Mouse (Mus musculus) MEL (cell line): Measurements from ENCODE around the gene Frmd4a. TPM values are rescaled to one million over a fixed set of nuclear protein-coding genes. Genes with fewer than 3 reads are reported as not detected.

Experiments used
- DNase-seq: peaks from one replicate; pipeline ENCODE4 v3.0.0; 2011; ENCODE audit warnings: low read depth, low spot score
- H3K27ac ChIP-seq: 2 replicates; pipeline ENCODE4 v1.5.1; 2012; ENCODE audit warnings: low read depth, mild to moderate bottlenecking, control low read depth, low read length, moderate library complexity; ENCODE audit not compliant: control insufficient read depth
- H3K27me3 ChIP-seq, 2 experiments: fragments of 150-350 bp in 1 of 2; sonication (generic) in 1 of 2; 2 replicates each; pipeline ENCODE4 v1.6.1; 2012; ENCODE audit warnings: low read length in 2 of 2, mild to moderate bottlenecking in 2 of 2, improper control_type of control experiment in 1 of 2, moderate library complexity in 1 of 2; ENCODE audit not compliant: insufficient read depth in 2 of 2, control insufficient read depth in 1 of 2
- H3K36me3 ChIP-seq, 2 experiments: 2 replicates each; pipeline ENCODE4 v1.6.1; 2012 to 2014; ENCODE audit warnings: low read length in 2 of 2, improper control_type of control experiment in 1 of 2, inconsistent platforms in 1 of 2, mild to moderate bottlenecking in 1 of 2; ENCODE audit not compliant: insufficient read depth in 2 of 2, control insufficient read depth in 1 of 2
- H3K4me1 ChIP-seq, 2 experiments: fragments of 150-350 bp in 1 of 2; sonication (generic) in 1 of 2; 2 replicates each; pipeline ENCODE4 v1.6.1; 2012; ENCODE audit warnings: low read length in 2 of 2, improper control_type of control experiment in 1 of 2, mild to moderate bottlenecking in 1 of 2; ENCODE audit not compliant: insufficient read depth in 2 of 2, control insufficient read depth in 1 of 2
- H3K4me3 ChIP-seq, 2 experiments: fragments of 150-350 bp in 1 of 2; sonication (generic) in 1 of 2; 2 replicates each; pipeline ENCODE4 v1.5.1; 2012; ENCODE audit warnings: low read depth in 2 of 2, low read length in 2 of 2, mild to moderate bottlenecking in 2 of 2, moderate library complexity in 2 of 2, control low read depth in 1 of 2, improper control_type of control experiment in 1 of 2; ENCODE audit not compliant: control insufficient read depth in 1 of 2, insufficient read depth in 1 of 2
- H3K79me2 ChIP-seq: 2 replicates; pipeline ENCODE4 v1.6.1; 2012; ENCODE audit warnings: mild to moderate bottlenecking, low read length, moderate library complexity; ENCODE audit not compliant: control insufficient read depth, poor library complexity, insufficient read depth
- H3K9ac ChIP-seq: 2 replicates; pipeline ENCODE4 v1.6.1; 2012; ENCODE audit warnings: low read depth, mild to moderate bottlenecking, control low read depth, low read length, moderate library complexity; ENCODE audit not compliant: control insufficient read depth, poor library complexity, severe bottlenecking
- H3K9me3 ChIP-seq: fragments of 150-350 bp; sonication (generic); replicated peaks from 2 replicates; pipeline ENCODE4 v1.6.1; 2012; ENCODE audit warnings: mild to moderate bottlenecking, low read length, improper control_type of control experiment, moderate library complexity; ENCODE audit not compliant: insufficient read depth
- CHD1 ChIP-seq: IDR thresholded peaks from 2 replicates; pipeline ENCODE4 v1.6.1; 2012; ENCODE audit warnings: low read depth, mild to moderate bottlenecking, inconsistent platforms, low read length, improper control_type of control experiment
- ELF1 ChIP-seq: IDR thresholded peaks from 2 replicates; pipeline ENCODE4 v1.6.1; 2014; ENCODE audit warnings: low read depth, mild to moderate bottlenecking, inconsistent platforms, low read length, improper control_type of control experiment, moderate library complexity
- EP300 ChIP-seq, 2 experiments: IDR thresholded peaks; 2 replicates each; pipeline ENCODE4 v1.6.1; 2011; ENCODE audit warnings: improper control_type of control experiment in 2 of 2, low read length in 2 of 2, low read depth in 1 of 2, mild to moderate bottlenecking in 1 of 2
- ETS1 ChIP-seq: IDR thresholded peaks from 2 replicates; pipeline ENCODE4 v1.6.1; 2012; ENCODE audit warnings: low read depth, mild to moderate bottlenecking, inconsistent platforms, low read length, improper control_type of control experiment, moderate library complexity
- GABPA ChIP-seq: IDR thresholded peaks from 2 replicates; pipeline ENCODE4 v1.6.1; 2012; ENCODE audit warnings: low read depth, mild to moderate bottlenecking, inconsistent platforms, low read length, improper control_type of control experiment, moderate library complexity
- GATA1 ChIP-seq: IDR thresholded peaks from 2 replicates; pipeline ENCODE4 v1.6.1; 2011; ENCODE audit warnings: low read depth, low read length, improper control_type of control experiment
- HCFC1 ChIP-seq: IDR thresholded peaks from 2 replicates; pipeline ENCODE4 v1.6.1; 2012; ENCODE audit warnings: low read depth, mild to moderate bottlenecking, inconsistent platforms, low read length, improper control_type of control experiment, moderate library complexity
- JUND ChIP-seq: IDR thresholded peaks from 2 replicates; pipeline ENCODE4 v1.6.1; 2011; ENCODE audit warnings: low read depth, mild to moderate bottlenecking, improper control_type of control experiment, low read length
- KAT2A ChIP-seq: conservative IDR thresholded peaks from 2 replicates; pipeline ENCODE4 v1.6.1; 2012; ENCODE audit warnings: low read depth, low read length, improper control_type of control experiment, inconsistent platforms
- MAX ChIP-seq: IDR thresholded peaks from 2 replicates; pipeline ENCODE4 v1.6.1; 2011; ENCODE audit warnings: low read length, improper control_type of control experiment
- MXI1 ChIP-seq: IDR thresholded peaks from 2 replicates; pipeline ENCODE4 v1.6.1; 2011; ENCODE audit warnings: mild to moderate bottlenecking, low read depth, low read length, improper control_type of control experiment
- MYB ChIP-seq: IDR thresholded peaks from 2 replicates; pipeline ENCODE4 v1.6.1; 2011; ENCODE audit warnings: mild to moderate bottlenecking, low read depth, low read length, improper control_type of control experiment
- MYC ChIP-seq: IDR thresholded peaks from 2 replicates; pipeline ENCODE4 v1.6.1; 2011; ENCODE audit warnings: low read depth, mild to moderate bottlenecking, low read length, improper control_type of control experiment, moderate library complexity
- POLR2A ChIP-seq, 2 experiments: IDR thresholded peaks; 2 replicates each; pipeline ENCODE4 v1.6.1; 2011 to 2012; ENCODE audit warnings: low read length in 2 of 2, mild to moderate bottlenecking in 2 of 2, control low read depth in 1 of 2, improper control_type of control experiment in 1 of 2, low read depth in 1 of 2, moderate library complexity in 1 of 2; ENCODE audit not compliant: control insufficient read depth in 1 of 2, insufficient read depth in 1 of 2, poor library complexity in 1 of 2
- RAD21 ChIP-seq: IDR thresholded peaks from 2 replicates; pipeline ENCODE4 v1.6.1; 2011; ENCODE audit warnings: mild to moderate bottlenecking, low read depth, low read length, improper control_type of control experiment
- RCOR1 ChIP-seq: IDR thresholded peaks from 2 replicates; pipeline ENCODE4 v1.6.1; 2012; ENCODE audit warnings: low read depth, mild to moderate bottlenecking, inconsistent platforms, low read length, improper control_type of control experiment
- SIN3A ChIP-seq: IDR thresholded peaks from 2 replicates; pipeline ENCODE4 v1.6.1; 2012; ENCODE audit warnings: low read length, improper control_type of control experiment, inconsistent platforms
- TCF12 ChIP-seq: IDR thresholded peaks from 2 replicates; pipeline ENCODE4 v1.6.1; 2014; ENCODE audit warnings: low read depth, mild to moderate bottlenecking, inconsistent platforms, low read length, improper control_type of control experiment, moderate library complexity
- USF1 ChIP-seq: IDR thresholded peaks from 2 replicates; pipeline ENCODE4 v1.6.1; 2014; ENCODE audit warnings: low read depth, mild to moderate bottlenecking, inconsistent platforms, low read length, improper control_type of control experiment, moderate library complexity
- USF2 ChIP-seq, 2 experiments: IDR thresholded peaks; 2 replicates each; pipeline ENCODE4 v1.6.1; 2011 to 2012; ENCODE audit warnings: improper control_type of control experiment in 2 of 2, low read length in 2 of 2, borderline replicate concordance in 1 of 2, inconsistent platforms in 1 of 2, low read depth in 1 of 2, mild to moderate bottlenecking in 1 of 2; ENCODE audit not compliant: insufficient read depth in 1 of 2
- ZC3H11A ChIP-seq: IDR thresholded peaks from 2 replicates; pipeline ENCODE4 v1.6.1; 2012; ENCODE audit warnings: low read depth, mild to moderate bottlenecking, inconsistent platforms, low read length, improper control_type of control experiment
- ZKSCAN1 ChIP-seq: IDR thresholded peaks from 2 replicates; pipeline ENCODE4 v1.6.1; 2012; ENCODE audit warnings: low read depth, mild to moderate bottlenecking, inconsistent platforms, low read length, improper control_type of control experiment, moderate library complexity
- ZMIZ1 ChIP-seq: IDR thresholded peaks from 2 replicates; pipeline ENCODE4 v1.6.1; 2012; ENCODE audit warnings: low read depth, mild to moderate bottlenecking, inconsistent platforms, low read length, improper control_type of control experiment, moderate library complexity
- polyA plus RNA-seq, 2 experiments: library from polyadenylated mRNA; stranded (reverse) in 1 of 2; unstranded in 1 of 2; fragments of >175 nt in 1 of 2; fragments of >200 nt in 1 of 2; gene quantifications; 2 replicates each; pipeline versions ENCODE4 v1.2.1 to v1.2.4; 2012; ENCODE audit warnings: low replicate concordance in 2 of 2, low read depth in 1 of 2; ENCODE audit not compliant: insufficient read length in 2 of 2, insufficient read depth in 1 of 2, missing spikeins in 1 of 2
- total RNA-seq: library from RNA; depleted of rRNA; stranded (reverse); fragments of 300-350 nt; gene quantifications from 2 replicates; pipeline ENCODE4 v1.2.3, GENCODE M21; 2012

The Frmd4a gene
- total and polyA plus RNA-seq, 3 experiments = 6.4 to 14.4 TPM; not detected in 1

DNA sequence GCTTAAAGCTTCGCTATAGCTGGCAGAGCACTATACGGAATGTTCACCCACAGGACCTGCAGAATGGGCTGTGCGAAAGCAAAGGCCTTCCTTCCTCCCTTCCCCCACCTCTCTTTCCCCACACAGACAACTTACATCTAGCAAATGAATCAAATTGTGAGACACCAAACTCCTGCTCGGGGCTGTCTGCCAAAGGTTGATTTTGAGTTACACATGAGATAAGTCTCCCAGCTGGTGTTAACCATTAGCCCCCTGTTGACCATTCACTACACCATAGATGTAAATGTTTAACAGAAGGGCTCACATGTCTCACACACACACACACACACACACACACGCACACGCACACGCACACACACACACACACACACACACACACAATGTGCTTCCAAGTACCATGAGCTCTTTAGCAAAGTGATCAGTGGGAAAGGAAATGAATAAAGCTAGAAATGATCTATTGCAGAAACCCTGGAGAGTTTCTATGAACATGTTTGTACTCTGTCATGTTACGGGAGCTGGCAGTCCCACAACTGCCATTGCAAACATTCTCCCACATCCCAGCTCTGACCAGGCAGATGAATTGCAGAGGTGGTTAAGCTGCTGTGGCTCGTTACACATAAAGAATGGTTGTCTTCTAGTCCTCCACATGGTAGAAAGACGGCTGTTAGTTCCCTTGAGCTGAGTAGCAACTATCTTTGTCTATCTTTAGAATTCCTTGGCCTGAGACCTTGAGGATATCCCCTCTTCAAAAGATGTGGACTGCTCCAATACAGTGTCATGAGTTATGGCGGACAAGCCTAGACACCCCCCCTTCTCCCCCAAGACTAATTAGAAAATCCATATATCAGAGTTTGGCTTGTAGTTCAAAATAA lies 492.9 kb downstream of the Frmd4a start:
- peaks cover 0 to 11% of the 10 kb centered on the region in 2 experiments; a peak in 2 of 4 replicates for H3K36me3 ChIP-seq
- peaks cover 11 to 13% of the 10 kb centered on the region in 2 experiments for H3K4me1 ChIP-seq
- no peaks in the 10 kb centered on the region for H3K9me3 ChIP-seq
- peaks cover 0 to 2% of the 10 kb centered on the region in 2 experiments; a peak in 1 of 4 replicates for H3K27me3 ChIP-seq
- TF ChIP-seq HCFC1 (no peak), ETS1 (peak; percentile 84), RCOR1 (0 out of 2 replicates have a peak, but pooled peaks have one; percentile 31), MAX (no peak), MYC (no peak), MXI1 (no peak), MYB (no peak), USF1 (no peak), TCF12 (peak; percentile 57), GATA1 (peak; percentile 56; the same call in 1 of the 2 replicates), USF2 (IDR thresholded peaks at IDR 0.05; ENCODE audit: borderline replicate concordance in 1 of 2, insufficient read depth in 1 of 2, low read depth in 1 of 2, low read length in 2 of 2) (no peak), EP300 (IDR thresholded peaks at IDR 0.05; ENCODE audit: low read depth in 1 of 2, low read length in 2 of 2) (peak; percentile 54 to 55; a peak in 3 of 4 replicates), JUND (no peak), KAT2A (no peak), ZC3H11A (no peak), GABPA (no peak), ZKSCAN1 (no peak), ELF1 (no peak), POLR2A (IDR thresholded peaks at IDR 0.05; ENCODE audit: control insufficient read depth in 1 of 2, insufficient read depth in 1 of 2, low read depth in 1 of 2, low read length in 2 of 2, poor library complexity in 1 of 2) (no peak), ZMIZ1 (no peak), RAD21 (no peak), CHD1 (0 out of 2 replicates have a peak, but pooled peaks have one; percentile 39), SIN3A (0 out of 2 replicates have a peak, but pooled peaks have one; percentile 41)
- TF ChIP-seq, all 39 proteins: peak for 7
- H3K27ac ChIP-seq = peak overlapping the region; percentile 81
- H3K9ac ChIP-seq = peak overlapping the region; percentile 60
- peak; percentile 68 for DNase-seq
- no peaks in the 10 kb centered on the region for H3K79me2 ChIP-seq
- H3K4me3 ChIP-seq = peak overlapping the region; percentile 44 to 54
